Mouse (Mus musculus): ENCODE data around the gene Arntl. TPM values are rescaled to one million over a fixed set of nuclear protein-coding genes. Genes with fewer than 3 reads are reported as not detected.

Gene Arntl
- total RNA-seq, 2 experiments from 2014 or later: 10.0 to 11.4 TPM

DNA sequence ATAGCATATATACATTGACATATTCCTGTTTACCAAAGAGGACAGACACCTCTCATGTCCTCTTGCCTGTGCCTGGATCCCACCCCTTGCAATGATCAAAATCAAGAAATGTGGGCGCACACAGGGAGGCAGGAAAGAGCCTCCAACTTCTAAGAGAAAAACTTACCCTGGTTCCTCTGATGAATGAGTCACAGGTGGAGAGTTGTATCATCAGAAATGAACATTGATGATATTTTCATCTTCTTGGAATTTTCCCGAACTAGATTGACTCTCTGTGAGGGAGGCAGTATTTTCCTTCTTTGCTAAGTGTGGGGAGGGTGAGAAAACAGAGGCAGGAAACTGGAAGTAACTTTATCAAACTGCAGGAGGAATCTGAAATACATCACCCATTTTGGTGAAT lies 78.1 kb downstream of the Arntl start:
- ATAC-seq (replicated peaks; ENCODE audit: poor library complexity): no peak

DNA sequence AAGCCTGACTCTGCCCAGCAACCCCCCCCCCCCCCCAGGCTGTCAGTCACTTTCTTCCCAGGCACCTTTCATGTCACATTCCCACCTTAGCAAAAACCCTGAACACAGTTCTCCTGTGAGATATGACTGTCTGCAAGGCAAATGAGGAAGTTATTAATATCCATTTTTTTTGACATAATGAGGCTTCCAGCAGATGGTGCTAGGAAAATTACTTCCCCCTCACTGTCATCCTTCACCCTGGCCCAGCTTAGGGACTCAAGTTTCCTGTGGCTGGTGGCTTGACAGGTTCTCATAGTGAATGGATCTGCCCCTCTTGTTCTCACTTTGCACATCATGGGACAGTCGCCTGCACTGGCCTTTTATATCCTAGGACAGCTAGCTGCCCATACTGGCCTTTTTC lies 81.9 kb downstream of the Arntl start:
- peak; percentile 68 for ATAC-seq (replicated peaks; ENCODE audit: poor library complexity)

DNA sequence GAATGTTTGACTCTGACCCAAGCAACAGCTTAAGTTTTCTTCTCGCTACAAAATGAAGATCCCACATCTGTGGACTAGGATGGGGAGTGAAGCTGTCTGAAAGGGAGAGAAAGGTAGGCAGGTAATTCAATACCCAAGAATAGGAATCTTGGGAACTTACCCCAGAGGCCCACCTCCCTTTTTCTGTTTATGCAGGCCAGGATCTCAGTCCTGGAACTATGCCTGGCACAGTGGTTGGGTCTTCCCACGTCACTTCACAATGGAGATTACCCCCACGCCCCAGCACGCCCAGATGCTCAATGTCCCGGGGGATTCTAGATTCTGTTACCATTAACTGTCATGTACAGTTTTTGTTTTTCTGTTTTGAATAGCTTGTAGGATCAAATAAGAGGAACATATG lies 84.5 kb downstream of the Arntl start:
- ATAC-seq (replicated peaks; ENCODE audit: poor library complexity): no peak

DNA sequence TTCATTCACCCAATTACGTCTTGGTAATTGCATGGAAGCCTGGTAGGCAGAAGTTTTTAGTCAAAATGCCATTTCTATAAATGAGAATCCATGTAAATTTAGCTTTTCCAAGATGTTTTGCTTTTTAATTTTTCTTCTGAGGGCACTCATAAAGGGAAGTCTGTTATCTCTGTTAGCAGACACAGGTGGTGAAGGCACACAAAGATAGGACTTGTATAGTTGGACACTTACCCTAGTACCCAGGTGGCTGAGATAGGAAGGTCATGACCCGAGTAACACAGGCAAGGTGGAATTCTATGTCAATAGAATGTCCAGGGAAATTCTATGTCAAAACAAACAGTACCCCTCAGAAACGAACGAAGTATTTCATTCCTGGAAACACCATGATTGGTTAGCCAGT lies 84.9 kb downstream of the Arntl start:
- ATAC-seq (replicated peaks; ENCODE audit: poor library complexity): no peak

DNA sequence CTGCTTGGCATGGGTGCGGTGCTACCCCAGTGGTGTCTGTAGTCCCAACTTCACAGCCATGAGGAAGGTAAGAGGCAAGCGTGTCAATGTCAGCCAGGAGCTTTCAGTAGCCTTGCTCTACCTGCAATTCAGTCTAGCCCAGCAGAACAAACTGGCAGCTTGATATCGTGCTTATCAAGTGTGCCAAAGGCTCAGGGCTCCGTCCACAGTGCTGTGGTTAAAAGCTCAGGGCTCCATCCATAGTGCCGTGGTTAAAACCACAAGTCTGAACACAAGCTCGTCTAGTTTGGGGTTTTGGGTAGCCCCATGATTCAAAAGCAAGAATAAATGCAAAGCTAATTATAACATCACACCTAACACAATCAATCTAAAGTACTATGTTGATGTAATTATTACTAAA lies 87.3 kb downstream of the Arntl start:
- ATAC-seq (replicated peaks; ENCODE audit: poor library complexity): peak; percentile 57

DNA sequence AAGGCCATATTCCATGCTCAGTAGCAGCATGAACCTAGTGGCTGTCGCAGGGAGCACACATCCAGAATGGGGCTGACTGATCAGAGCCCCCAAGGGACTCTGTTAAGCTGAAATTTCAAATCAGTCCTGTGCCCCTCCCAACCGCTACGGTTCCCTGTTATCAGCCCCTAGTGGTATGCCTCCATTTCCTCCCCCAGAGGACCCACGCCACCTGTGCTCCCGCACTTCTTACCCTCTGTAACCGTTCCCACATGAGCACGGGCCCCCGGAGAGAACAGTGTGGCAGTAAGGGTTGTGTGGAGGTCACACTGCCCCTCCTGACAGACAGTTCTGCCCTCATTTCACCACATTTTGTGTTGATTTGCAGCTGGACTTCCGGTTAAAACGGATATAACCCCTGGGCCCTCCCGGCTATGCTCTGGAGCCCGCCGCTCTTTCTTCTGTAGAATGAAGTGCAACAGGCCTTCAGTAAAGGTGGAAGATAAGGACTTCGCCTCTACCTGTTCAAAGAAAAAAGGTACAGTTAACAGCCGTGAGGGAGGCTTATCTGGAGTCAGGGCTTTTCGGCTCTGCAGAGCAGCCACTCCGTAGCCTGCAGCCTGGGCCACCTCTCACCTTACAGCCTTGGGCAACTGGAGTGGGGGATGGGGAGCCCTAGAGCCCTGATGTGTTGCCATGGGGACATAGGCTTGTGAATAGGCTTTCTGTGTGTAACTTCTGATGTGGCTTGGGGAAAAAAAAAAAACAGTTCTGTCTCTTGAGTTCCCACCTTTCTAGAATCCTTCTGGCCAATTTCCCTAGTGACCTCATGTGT lies 88.0 kb downstream of the Arntl start:
- ATAC-seq (replicated peaks; ENCODE audit: poor library complexity): peak; percentile 63

DNA sequence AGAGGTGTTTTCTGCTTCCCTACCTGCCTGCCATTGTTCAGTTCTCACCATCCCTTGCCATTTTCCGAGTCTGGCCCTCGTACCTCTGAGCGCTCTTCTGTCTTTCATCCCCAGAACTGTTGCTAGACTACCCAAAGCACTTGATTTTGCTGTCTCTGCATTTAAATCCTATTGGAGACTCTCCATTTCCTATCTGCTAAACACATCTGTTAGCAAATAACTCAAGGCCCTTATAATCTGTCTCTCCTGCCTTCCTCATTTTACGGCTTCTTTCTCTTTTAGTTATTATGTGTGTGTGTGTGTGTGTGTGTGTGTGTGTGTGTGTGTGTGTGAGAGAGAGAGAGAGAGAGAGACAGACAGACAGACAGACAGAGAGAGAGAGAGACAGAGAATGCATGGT lies 90.5 kb downstream of the Arntl start:
- 0 out of 2 replicates have a peak, but pooled peaks have one; percentile 8 for ATAC-seq (replicated peaks; ENCODE audit: poor library complexity)

DNA sequence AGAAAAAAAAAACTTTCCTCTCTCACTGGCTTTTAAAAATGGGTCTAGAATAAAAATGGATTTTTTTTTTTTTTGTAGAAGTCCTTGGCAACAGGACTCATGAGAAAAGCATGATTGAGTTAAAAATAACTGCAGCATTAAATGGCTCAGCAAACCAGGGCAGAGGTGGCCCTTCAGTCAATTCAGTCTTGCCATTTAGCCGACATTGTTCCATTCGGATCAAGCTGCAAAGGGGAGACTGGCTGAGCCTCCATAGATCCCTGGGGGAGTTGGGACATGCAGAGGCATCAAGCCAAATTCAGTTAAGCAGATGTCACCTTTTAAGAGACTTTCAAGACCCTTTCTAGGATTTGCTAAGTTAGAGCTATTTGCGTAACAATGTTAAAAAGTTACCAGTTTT lies 102.9 kb downstream of the Arntl start:
- ATAC-seq (replicated peaks; ENCODE audit: poor library complexity): no peak

DNA sequence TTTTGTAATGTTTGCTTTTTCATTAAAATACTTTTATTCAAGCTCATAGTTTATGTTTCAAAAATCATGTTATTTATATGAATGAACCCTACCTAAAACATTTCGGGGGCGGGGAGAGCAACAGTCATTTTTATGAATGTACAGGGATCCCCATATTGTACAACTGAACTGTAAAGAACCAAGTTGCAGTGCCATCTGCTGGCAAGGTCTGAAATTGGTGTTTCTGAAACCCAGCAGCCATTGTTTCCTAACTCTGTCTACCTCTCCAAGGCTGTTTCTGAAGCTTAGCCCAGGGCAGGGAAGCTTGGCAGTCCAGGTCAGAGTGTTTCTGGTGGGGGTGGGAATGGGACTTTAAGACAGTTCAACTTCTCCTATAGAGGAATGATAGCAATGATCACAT lies 104.5 kb downstream of the Arntl start:
- ATAC-seq (replicated peaks; ENCODE audit: poor library complexity): peak; percentile 96

DNA sequence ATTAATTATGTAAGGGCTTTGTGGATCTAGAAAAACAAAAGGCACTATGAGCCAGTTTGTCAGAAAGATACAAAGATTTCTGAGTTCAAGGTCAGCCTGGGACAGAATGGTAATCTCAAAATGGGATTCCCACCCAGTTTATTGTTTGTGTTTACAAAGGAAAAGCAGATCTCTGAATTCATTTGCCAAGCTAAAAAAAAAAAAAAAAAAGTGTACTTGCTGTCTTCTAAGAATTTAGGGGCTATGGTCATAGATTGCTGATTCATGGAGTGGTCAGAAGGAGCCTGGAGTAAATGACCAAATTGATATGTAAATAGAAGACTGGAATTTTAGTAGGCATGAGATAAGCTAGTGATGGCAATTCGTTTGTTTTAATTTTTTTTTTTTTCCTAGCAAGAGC lies 112.9 kb downstream of the Arntl start:
- ATAC-seq (replicated peaks; ENCODE audit: poor library complexity): no peak

DNA sequence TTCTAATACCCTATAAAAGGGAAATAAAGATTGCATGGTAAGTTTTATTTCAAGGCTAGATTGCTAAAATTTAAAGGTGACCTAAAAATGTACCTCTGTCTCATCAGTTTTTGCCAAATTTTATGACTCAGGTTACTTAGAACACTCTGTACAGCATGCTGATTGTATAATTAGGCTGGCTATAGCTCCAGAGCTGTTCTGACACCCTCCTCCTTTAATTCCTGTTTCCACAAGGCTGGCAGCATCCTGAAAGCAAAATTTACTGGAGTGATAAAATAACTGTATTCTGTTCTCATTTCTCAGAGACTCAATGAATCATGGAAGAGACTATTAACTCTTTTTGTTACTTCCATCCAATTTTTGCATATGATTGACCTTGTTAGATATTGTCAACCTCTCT lies 126.8 kb downstream of the Arntl start:
- no peak for ATAC-seq (replicated peaks; ENCODE audit: poor library complexity)

DNA sequence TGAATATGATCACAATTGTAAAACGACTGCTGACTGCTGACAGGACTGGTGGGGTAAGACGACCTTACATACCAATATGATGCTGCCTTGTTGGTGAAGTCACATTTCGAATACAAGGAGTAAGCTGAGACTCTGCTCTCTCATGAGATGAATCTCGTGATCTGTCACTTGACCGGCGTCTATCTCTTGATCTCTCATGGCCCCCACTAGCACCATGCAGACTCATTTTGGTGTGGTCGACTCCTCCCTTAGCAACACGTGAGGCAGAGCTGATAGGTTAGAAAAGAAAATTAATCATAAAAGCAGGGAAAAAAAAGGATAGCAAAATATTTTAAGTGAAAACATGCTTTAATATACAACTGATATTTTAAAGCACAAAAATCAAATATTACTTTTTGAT lies 128.0 kb downstream of the Arntl start:
- ATAC-seq (replicated peaks; ENCODE audit: poor library complexity): no peak

DNA sequence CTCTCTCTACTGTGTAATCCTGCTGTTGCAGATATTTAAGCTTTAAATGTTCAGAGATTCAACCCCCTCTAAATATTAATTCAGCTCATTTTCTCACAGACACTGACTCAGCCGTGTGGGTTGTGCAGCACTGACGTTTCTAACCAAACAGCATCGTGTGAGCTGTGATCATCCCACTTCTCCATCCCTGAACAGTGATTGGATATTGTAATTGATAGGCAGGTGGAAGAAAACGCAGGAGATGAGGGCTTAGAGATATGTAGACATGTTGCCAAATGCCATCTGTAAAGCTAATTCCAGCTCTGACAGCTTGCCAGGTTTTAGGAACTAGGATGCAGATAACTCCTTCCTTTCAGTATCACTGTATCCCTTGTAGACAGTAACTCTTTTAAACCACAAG lies 140.0 kb downstream of the Arntl start:
- no peak for ATAC-seq (replicated peaks; ENCODE audit: poor library complexity)

DNA sequence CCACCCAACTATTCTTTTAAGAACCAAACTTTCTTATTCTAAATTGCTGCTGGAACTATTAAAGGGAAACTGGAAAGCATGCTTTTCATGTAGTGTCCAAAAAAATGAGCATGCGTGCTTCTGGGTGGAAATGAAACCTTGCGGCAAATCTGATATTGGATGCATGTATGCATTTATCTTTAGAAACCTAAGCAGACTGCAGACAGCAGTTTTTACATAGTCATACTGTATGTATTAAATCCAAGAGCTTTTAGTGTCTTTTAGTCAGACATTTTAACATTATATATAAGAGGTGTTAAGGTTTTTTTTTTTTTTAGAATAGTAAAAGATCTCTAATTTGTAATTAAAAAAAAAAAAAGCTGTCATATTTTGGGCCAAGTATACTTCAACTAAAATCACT lies 140.4 kb downstream of the Arntl start:
- no peak for ATAC-seq (replicated peaks; ENCODE audit: poor library complexity)

DNA sequence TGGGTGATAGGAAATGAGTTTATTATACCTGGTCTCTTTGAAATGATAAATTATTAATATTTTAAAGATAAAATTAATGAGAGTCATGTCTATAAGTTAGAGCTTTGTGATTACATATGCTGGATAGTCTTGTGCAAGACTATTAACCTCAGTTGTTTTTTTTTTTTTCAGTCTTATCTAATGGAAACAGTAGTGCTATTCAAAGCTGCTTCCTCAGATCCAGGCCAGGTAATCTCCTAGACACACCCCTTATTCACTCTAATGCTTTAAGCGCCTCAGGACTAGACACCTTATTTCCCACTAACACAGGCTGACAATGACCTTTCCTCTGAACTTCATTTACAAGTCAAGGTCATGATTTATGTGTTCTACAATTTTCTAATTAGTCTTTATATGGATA lies 141.8 kb downstream of the Arntl start:
- ATAC-seq (replicated peaks; ENCODE audit: poor library complexity): peak; percentile 95

Other genes starting within 250 kb of the Arntl start
- gene Btbd10, start 161.9 kb downstream of the Arntl start, total RNA-seq (2015): 16.8 and 18.3 TPM in 2 replicates
- gene Btbd10, start 161.9 kb downstream of the Arntl start, total RNA-seq (2017): 19.8 and 19.9 TPM in 2 replicates
- not detected in 2 replicates for gene Pth, start 181.1 kb downstream of the Arntl start, total RNA-seq (2015)
- gene Pth, start 181.1 kb downstream of the Arntl start, total RNA-seq (2017): not detected in 2 replicates

Data from megakaryocyte progenitor cell, adult 5-6 weeks (primary cell).